Mouse (Mus musculus): Measurements from ENCODE around the gene Moxd1. TPM values are rescaled to one million over a fixed set of nuclear protein-coding genes. Genes with fewer than 3 reads are reported as not detected.
A peak's percentile ranks its signal among the peaks of the same experiment; 100 is the strongest.

The Moxd1 gene
- polyA plus RNA-seq, 1 experiment from 2014 or later = 2.3 TPM

DNA sequence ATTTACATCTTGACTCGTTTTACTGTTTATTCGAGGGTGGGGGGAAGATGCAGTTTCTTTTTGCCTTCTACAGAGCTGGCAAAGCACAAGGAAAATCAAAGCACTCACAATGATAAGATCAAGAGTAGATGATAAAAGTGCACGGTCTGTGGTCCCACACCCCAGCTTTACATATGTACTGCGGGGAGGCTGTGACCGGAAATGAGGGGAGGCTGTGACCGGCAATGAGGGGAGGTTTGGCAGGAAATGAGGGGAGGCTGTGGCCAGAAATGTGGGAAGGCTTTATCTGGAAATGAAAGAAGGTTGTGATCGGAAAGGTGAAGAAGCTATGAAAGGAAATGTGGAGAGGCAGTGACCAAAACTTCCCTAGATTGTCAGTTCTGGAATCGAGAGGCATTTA lies 68.3 kb downstream of the Moxd1 start:
- H3K9ac ChIP-seq (replicated peaks; ENCODE audit: low read depth) = no peak overlapping the region
- H3K4me2 ChIP-seq (replicated peaks; ENCODE audit: low read depth, low read length) = no peak overlapping the region
- TF ChIP-seq EP300 (IDR thresholded peaks at IDR 0.05) (no peak; the same call in 1 of the 2 replicates), CTCF (IDR thresholded peaks at IDR 0.05) (no peak)
- no peaks in the 10 kb centered on the region for H3K9me3 ChIP-seq (ENCODE audit: low read length)
- 36% methylated on average over 8 of the region's 8 CpGs for WGBS
- H3K36me3 ChIP-seq (ENCODE audit: insufficient read depth, low read length) = no peaks in the 10 kb centered on the region
- H3K27ac ChIP-seq (ENCODE audit: low read length) = no peak overlapping the region
- no peak for ATAC-seq
- H3K4me1 ChIP-seq (ENCODE audit: insufficient read depth, low read depth, low read length) = no peaks in the 10 kb centered on the region
- H3K4me3 ChIP-seq (ENCODE audit: low read depth, low read length) = no peak overlapping the region
- no peak for DNase-seq (ENCODE audit: low spot score)
- H3K27me3 ChIP-seq (replicated peaks; ENCODE audit: insufficient read depth, low read length) = no peaks in the 10 kb centered on the region

DNA sequence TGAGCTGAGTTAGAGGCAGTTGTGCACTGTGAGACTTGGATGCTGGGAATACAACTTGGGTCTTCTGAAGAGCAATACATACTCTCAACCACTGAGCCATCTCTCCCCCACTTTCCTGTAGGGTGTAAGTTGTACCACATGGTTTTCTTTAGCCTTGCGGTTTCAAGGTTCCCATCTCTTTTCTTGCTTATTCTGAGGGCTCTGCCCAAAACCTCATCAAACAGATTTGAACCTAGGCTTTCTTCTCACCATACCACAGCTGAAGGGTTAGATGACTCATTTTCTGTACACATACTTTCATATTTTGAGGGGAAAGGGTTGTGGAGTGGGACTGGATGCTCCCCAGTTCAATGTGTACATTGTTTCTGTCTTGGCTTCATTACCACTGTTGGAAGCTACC lies 69.4 kb downstream of the Moxd1 start:
- Histone ChIP-seq H3K4me1 (ENCODE audit: insufficient read depth, low read depth, low read length) (no peaks in the 10 kb centered on the region), H3K27ac (ENCODE audit: low read length) (no peak overlapping the region), H3K27me3 (replicated peaks; ENCODE audit: insufficient read depth, low read length) (no peaks in the 10 kb centered on the region), H3K9me3 (ENCODE audit: low read length) (no peaks in the 10 kb centered on the region), H3K4me3 (ENCODE audit: low read depth, low read length) (no peak overlapping the region), H3K36me3 (ENCODE audit: insufficient read depth, low read length) (no peaks in the 10 kb centered on the region), H3K4me2 (replicated peaks; ENCODE audit: low read depth, low read length) (no peak overlapping the region), H3K9ac (replicated peaks; ENCODE audit: low read depth) (no peak overlapping the region)
- 92% methylated on average over 1 of the region's 1 CpGs for WGBS
- DNase-seq (ENCODE audit: low spot score) (no peak), ATAC-seq (no peak)
- no peak for TF ChIP-seq CTCF (IDR thresholded peaks at IDR 0.05)
- TF ChIP-seq EP300 (IDR thresholded peaks at IDR 0.05) = no peak

DNA sequence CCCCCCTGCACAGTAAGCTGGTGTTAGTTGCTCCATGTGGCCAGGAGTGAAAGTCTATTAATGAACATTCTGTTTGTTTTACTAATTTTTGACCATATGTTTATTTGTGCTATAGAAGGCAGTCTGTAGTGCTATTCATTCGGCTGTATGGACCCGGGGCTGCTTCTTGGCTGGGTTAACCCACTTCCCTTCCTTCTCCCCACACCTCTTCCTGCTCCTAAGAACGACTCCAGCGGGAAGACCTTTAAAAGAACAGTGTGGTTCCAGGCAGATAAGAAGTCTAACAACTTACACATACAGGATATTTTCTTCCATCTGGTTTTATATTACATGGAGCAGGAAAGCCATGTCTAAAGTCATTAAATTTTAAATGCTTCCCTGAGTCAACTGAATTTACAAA lies 73.3 kb downstream of the Moxd1 start:
- no peak overlapping the region for H3K4me3 ChIP-seq (ENCODE audit: low read depth, low read length)
- no peak overlapping the region for H3K9ac ChIP-seq (replicated peaks; ENCODE audit: low read depth)
- TF ChIP-seq CTCF (IDR thresholded peaks at IDR 0.05) (no peak), EP300 (IDR thresholded peaks at IDR 0.05) (no peak)
- DNase-seq (ENCODE audit: low spot score) (peak; percentile 9), ATAC-seq (no peak)
- H3K4me2 ChIP-seq (replicated peaks; ENCODE audit: low read depth, low read length) = no peak overlapping the region
- WGBS = 18% methylated on average over 4 of the region's 4 CpGs
- H3K27me3 ChIP-seq (replicated peaks; ENCODE audit: insufficient read depth, low read length) = no peaks in the 10 kb centered on the region
- no peak overlapping the region for H3K27ac ChIP-seq (ENCODE audit: low read length)
- no peaks in the 10 kb centered on the region for H3K4me1 ChIP-seq (ENCODE audit: insufficient read depth, low read depth, low read length)
- no peaks in the 10 kb centered on the region for H3K9me3 ChIP-seq (ENCODE audit: low read length)
- no peaks in the 10 kb centered on the region for H3K36me3 ChIP-seq (ENCODE audit: insufficient read depth, low read length)

DNA sequence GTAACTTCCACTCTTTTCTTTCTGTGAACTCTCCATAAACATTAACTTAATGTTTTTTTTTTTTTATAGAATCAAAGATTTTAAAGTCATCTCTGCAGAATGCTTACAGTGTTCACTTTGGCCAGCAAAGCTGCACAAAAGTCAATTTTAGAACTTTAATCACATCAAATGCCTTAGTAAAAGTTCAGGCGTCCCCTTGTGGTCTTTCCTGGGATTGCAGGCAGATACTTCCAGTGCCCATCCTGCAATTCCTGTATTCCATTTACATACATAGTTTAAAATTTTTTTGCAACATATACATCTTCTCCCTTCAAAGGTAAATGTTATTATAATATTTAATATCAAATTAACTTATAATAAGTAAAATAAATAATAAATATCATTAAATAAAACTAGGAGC lies 74.5 kb downstream of the Moxd1 start:
- Histone ChIP-seq H3K4me2 (replicated peaks; ENCODE audit: low read depth, low read length) (no peak overlapping the region), H3K27me3 (replicated peaks; ENCODE audit: insufficient read depth, low read length) (no peaks in the 10 kb centered on the region), H3K4me1 (ENCODE audit: insufficient read depth, low read depth, low read length) (no peaks in the 10 kb centered on the region), H3K27ac (ENCODE audit: low read length) (no peak overlapping the region), H3K36me3 (ENCODE audit: insufficient read depth, low read length) (no peaks in the 10 kb centered on the region), H3K9me3 (ENCODE audit: low read length) (no peaks in the 10 kb centered on the region), H3K4me3 (ENCODE audit: low read depth, low read length) (no peak overlapping the region), H3K9ac (replicated peaks; ENCODE audit: low read depth) (no peak overlapping the region)
- TF ChIP-seq EP300 (IDR thresholded peaks at IDR 0.05) (no peak), CTCF (IDR thresholded peaks at IDR 0.05) (peak; percentile 88)
- ATAC-seq (no peak), DNase-seq (ENCODE audit: low spot score) (peak; percentile 54)
- 0% methylated on average over 1 of the region's 1 CpGs for WGBS

DNA sequence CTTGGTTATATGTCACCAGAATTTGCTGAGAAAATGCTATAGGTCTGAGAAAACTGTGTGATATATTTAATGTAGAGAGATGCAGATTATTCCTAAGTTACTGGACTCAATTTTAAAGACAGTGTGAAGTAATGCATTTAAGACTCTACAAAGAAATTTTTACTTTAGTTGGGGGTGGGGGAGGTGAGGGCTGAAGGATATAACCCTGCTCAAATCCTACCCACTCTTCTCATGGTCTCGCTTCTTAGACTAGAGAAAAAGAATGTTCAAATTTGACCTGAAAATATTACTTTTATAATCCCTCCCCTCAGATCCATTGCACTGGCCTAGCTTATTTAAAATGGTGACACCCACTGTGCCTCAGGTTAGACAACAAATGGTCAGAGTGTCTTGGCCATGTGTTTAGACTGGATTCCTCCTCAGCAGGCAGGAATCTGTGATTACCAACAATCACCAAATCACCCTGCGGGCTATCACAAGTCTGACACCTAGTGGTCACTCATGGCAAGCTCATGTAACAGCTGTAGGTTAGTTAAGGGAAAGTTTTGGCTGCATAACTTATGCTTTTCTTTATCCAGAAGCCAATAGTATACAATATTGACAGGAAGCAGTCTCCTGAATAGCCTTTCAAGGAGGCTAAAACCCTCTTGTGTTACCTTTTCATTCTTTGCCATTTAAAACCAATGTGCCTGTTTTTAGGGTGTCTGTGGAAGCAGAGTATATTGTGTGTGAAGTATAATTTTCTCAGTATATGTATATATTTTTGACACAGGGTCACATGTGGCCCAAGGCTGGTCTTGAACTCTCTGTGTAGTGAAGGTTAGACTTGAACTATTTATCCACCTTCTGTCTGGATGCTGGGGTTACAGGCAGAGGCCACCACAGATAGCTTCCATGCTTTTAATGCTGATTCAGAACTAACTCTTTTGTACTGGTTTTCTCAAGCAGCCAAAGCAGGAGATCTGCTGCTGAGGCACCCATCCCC lies 75.2 kb downstream of the Moxd1 start:
- no peaks in the 10 kb centered on the region for H3K36me3 ChIP-seq (ENCODE audit: insufficient read depth, low read length)
- TF ChIP-seq CTCF (IDR thresholded peaks at IDR 0.05) = peak; percentile 94
- no peak for TF ChIP-seq EP300 (IDR thresholded peaks at IDR 0.05)
- no peak overlapping the region for H3K27ac ChIP-seq (ENCODE audit: low read length)
- no peak overlapping the region for H3K4me2 ChIP-seq (replicated peaks; ENCODE audit: low read depth, low read length)
- H3K9me3 ChIP-seq (ENCODE audit: low read length) = no peaks in the 10 kb centered on the region
- ATAC-seq (peak; percentile 52), DNase-seq (ENCODE audit: low spot score) (peak; percentile 75)
- no peak overlapping the region for H3K4me3 ChIP-seq (ENCODE audit: low read depth, low read length)
- no peak overlapping the region for H3K9ac ChIP-seq (replicated peaks; ENCODE audit: low read depth)
- 49% methylated on average over 2 of the region's 2 CpGs for WGBS
- H3K27me3 ChIP-seq (replicated peaks; ENCODE audit: insufficient read depth, low read length) = no peaks in the 10 kb centered on the region
- no peaks in the 10 kb centered on the region for H3K4me1 ChIP-seq (ENCODE audit: insufficient read depth, low read depth, low read length)

DNA sequence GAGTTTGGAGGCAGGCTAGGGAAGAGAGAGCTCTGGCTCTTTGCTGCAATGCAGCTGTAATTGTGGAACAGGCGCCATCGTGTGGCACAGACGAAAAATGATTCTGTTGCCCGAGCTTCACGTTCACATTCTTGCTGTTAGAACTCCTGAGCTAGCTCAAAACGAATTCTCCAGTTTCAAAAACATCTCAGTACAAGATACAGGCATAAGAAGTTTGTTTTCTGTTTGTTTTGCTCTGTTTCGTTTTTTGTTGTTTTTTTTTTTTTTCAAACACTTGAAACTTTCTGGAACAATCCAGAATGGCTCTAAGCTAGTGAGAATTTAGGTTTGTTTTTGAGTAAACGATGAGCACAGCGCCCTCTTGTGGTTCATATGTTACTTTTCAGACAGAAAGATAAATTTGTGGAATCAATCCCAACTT lies 88.9 kb downstream of the Moxd1 start:
- H3K4me3 ChIP-seq (ENCODE audit: low read depth, low read length) = no peak overlapping the region
- ATAC-seq (peak; percentile 68), DNase-seq (ENCODE audit: low spot score) (peak; percentile 93)
- no peaks in the 10 kb centered on the region for H3K9me3 ChIP-seq (ENCODE audit: low read length)
- H3K9ac ChIP-seq (replicated peaks; ENCODE audit: low read depth) = no peak overlapping the region
- H3K4me1 ChIP-seq (ENCODE audit: insufficient read depth, low read depth, low read length) = no peaks in the 10 kb centered on the region
- H3K27me3 ChIP-seq (replicated peaks; ENCODE audit: insufficient read depth, low read length) = no peaks in the 10 kb centered on the region
- 0% methylated on average over 9 of the region's 9 CpGs for WGBS
- no peak overlapping the region for H3K27ac ChIP-seq (ENCODE audit: low read length)
- TF ChIP-seq CTCF (IDR thresholded peaks at IDR 0.05) (peak; percentile 70; the same call in 1 of the 2 replicates), EP300 (IDR thresholded peaks at IDR 0.05) (0 out of 2 replicates have a peak, but pooled peaks have one; percentile 18)
- H3K4me2 ChIP-seq (replicated peaks; ENCODE audit: low read depth, low read length) = 0 out of 2 replicates have a peak overlapping the region, but pooled peaks have one; percentile 30
- no peaks in the 10 kb centered on the region for H3K36me3 ChIP-seq (ENCODE audit: insufficient read depth, low read length)

Measured in lung, postnatal 0 days (tissue).